Mouse (Mus musculus) heart, adult 2 months (tissue): Measurements from ENCODE around the gene Tab2.

Experiments
- CTCF ChIP-seq: fragments of 200-600 bp; IDR thresholded peaks from 2 replicates; pipeline ENCODE4 v1.8.1; 2022; ENCODE audit warnings: antibody characterized with exemption, mild to moderate bottlenecking, moderate library complexity
- POLR2A ChIP-seq: fragments of 200-500 bp; IDR thresholded peaks from 2 replicates; pipeline ENCODE4 v1.6.1; 2011; ENCODE audit warnings: mild to moderate bottlenecking, low read depth, low read length, control low read depth; ENCODE audit not compliant: insufficient read depth

- TF ChIP-seq POLR2A (no peak), CTCF (no peak)
Observed at GRCm38 (mm10) chr10:7907151-7907550, 48.9 kb downstream of the Tab2 start.
